Mouse (Mus musculus) ES-Bruce4 (cell line): ENCODE results near the gene Ypel3. TPM values are rescaled to one million over a fixed set of nuclear protein-coding genes. Genes with fewer than 3 reads are reported as not detected.

Experiments
- H3K27ac ChIP-seq: 2 replicates; pipeline ENCODE4 v1.5.1; 2012; ENCODE audit warnings: low read length, inconsistent platforms; ENCODE audit not compliant: insufficient read depth
- H3K27me3 ChIP-seq: 2 replicates; pipeline ENCODE4 v1.6.1; 2012; ENCODE audit warnings: mild to moderate bottlenecking, low read length, inconsistent platforms; ENCODE audit not compliant: control insufficient read depth, poor library complexity, insufficient read depth, severe bottlenecking
- H3K36me3 ChIP-seq: 2 replicates; pipeline ENCODE4 v1.6.1; 2012; ENCODE audit warnings: inconsistent platforms, mild to moderate bottlenecking, low read length, moderate library complexity; ENCODE audit not compliant: control insufficient read depth, poor library complexity, insufficient read depth, severe bottlenecking
- H3K4me1 ChIP-seq: one replicate; pipeline ENCODE4 v1.8.1; 2011; ENCODE audit warnings: low read length; ENCODE audit not compliant: control insufficient read depth, insufficient read depth
- H3K4me3 ChIP-seq: 2 replicates; pipeline ENCODE4 v1.5.1; 2011; ENCODE audit warnings: low read depth, mild to moderate bottlenecking, low read length
- H3K9ac ChIP-seq: 2 replicates; pipeline ENCODE4 v1.6.1; 2012; ENCODE audit warnings: low read depth, mild to moderate bottlenecking, inconsistent platforms; ENCODE audit not compliant: poor library complexity, severe bottlenecking
- H3K9me3 ChIP-seq: replicated peaks from 2 replicates; pipeline ENCODE4 v1.6.1; 2012; ENCODE audit warnings: mild to moderate bottlenecking, low read length, inconsistent platforms; ENCODE audit not compliant: control insufficient read depth, poor library complexity, insufficient read depth, severe bottlenecking
- CTCF ChIP-seq: IDR thresholded peaks from one replicate; pipeline ENCODE4 v1.8.1; 2011; ENCODE audit warnings: low read depth, low read length
- EP300 ChIP-seq: IDR thresholded peaks from 2 replicates; pipeline ENCODE4 v1.6.1; 2011; ENCODE audit warnings: low read depth, low read length; ENCODE audit not compliant: insufficient read depth
- POLR2A ChIP-seq: IDR thresholded peaks from one replicate; pipeline ENCODE4 v1.8.1; 2011; ENCODE audit warnings: low read length; ENCODE audit not compliant: insufficient read depth
- polyA plus RNA-seq: library from polyadenylated mRNA; stranded (reverse); fragments of >200 nt; gene quantifications from 2 replicates; pipeline ENCODE4 v1.2.4, GENCODE M21; 2011; ENCODE audit warnings: low read depth; ENCODE audit not compliant: missing spikeins, insufficient read depth, insufficient read length

Ypel3 gene
- polyA plus RNA-seq, 1 experiment = 56.8 TPM

DNA sequence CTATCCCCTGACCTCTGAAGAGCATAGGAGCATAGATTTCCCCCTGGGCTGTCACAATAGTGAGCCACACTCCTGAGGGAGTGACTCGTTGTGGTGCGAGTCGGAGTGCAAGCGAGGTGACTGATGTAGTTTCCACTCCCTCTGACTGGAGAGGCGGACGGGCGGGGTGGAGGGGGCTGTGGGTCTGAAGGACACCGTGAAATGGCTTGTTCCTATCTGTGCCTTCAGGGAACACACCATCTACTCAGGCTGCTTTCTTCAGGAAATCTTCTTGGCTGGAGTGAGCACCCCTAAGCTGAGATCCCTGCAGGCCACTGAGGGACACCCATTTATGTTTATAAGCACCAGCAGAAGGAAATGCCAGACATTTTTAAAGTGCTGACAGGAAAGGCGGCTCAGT, 46.0 kb downstream of the Ypel3 start:
- H3K27me3 ChIP-seq = no peaks in the 10 kb centered on the region
- H3K9me3 ChIP-seq = no peaks in the 10 kb centered on the region
- no peaks in the 10 kb centered on the region for H3K36me3 ChIP-seq
- peak overlapping the region; percentile 34 for H3K9ac ChIP-seq
- TF ChIP-seq EP300 = no peak
- no peak for TF ChIP-seq CTCF
- TF ChIP-seq POLR2A = no peak
- no peak overlapping the region for H3K27ac ChIP-seq
- H3K4me3 ChIP-seq = no peak overlapping the region
- peaks cover 10% of the 10 kb centered on the region for H3K4me1 ChIP-seq

DNA sequence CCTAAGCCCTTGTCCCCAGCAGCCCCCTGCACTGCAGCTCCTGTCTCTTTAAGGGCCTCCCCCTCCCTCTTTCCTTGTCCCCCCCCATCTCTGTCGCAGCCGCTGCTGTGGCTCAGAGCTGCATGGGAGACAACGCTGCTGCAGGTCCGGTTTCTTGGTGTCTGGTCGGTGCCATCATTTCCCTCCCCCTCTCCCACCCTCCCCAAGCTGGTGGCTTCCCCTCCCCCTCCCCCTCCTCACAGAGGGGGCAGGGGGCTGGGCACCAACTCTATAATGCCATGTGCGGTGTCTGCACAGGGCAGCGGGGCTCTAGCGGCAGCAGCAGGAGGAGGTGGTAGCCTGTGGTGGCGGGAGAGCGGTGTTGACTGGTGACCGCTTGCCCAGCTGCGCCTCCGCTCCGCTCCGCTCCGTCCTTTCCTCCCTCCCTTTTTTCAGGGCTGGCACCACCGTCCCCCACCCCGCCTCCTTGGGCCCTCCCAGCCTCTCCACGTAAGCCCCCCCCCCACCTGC, 46.5 kb downstream of the Ypel3 start:
- no peaks in the 10 kb centered on the region for H3K27me3 ChIP-seq
- H3K4me3 ChIP-seq = peak overlapping the region; percentile 56
- H3K4me1 ChIP-seq = peaks cover 10% of the 10 kb centered on the region
- H3K9ac ChIP-seq = peak overlapping the region; percentile 34
- H3K36me3 ChIP-seq = no peaks in the 10 kb centered on the region
- no peaks in the 10 kb centered on the region for H3K9me3 ChIP-seq
- TF ChIP-seq EP300 (no peak), POLR2A (no peak), CTCF (no peak)
- no peak overlapping the region for H3K27ac ChIP-seq

DNA sequence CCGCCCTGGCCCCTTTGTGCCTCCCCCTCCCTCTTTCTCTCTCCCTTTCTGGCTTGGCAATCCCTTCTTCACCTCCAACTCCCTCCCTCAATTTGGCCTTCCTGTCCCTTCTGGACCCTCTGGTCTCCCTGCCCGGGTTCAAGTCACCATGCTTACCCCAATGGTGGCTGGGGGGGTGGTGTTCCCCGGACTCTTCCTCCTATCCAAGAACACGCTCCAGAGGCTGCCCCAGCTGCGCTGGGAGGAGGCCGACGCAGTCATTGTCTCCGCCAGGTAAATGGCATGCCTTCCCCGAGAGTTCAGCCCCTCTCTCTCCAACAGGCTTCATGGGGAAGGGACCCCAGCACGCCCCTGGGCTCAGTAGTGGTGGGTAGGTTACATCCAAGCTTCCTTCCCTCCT, 47.2 kb downstream of the Ypel3 start:
- Histone ChIP-seq H3K36me3 (no peaks in the 10 kb centered on the region), H3K9me3 (no peaks in the 10 kb centered on the region), H3K4me1 (peaks cover 11% of the 10 kb centered on the region), H3K4me3 (peak overlapping the region; percentile 3), H3K27ac (no peak overlapping the region), H3K9ac (peak overlapping the region; percentile 34; the same call in 1 of the 2 replicates), H3K27me3 (no peaks in the 10 kb centered on the region)
- TF ChIP-seq CTCF (no peak), EP300 (no peak), POLR2A (no peak)

DNA sequence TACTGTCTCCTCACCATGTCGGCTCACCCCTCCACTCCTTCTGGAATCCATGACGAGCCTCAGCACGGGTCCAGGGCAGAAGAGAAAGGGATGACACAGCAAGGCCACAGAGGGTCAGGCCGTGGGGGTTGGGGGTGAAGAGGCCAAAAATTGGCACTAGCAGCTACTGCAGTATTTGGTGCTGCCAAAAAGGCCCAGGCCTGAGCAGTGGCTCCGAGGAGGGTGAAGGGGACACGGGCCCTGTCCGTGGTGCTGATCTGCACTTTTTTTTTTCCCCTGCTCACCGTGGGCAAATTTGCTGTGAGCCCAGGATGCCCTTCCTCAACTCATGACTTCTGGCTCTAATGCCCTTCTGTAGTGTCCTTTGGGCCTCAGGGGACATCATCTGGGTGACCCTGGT, 48.6 kb downstream of the Ypel3 start:
- no peaks in the 10 kb centered on the region for H3K9me3 ChIP-seq
- no peak overlapping the region for H3K9ac ChIP-seq
- no peak overlapping the region for H3K4me3 ChIP-seq
- TF ChIP-seq POLR2A = no peak
- no peak for TF ChIP-seq EP300
- TF ChIP-seq CTCF = no peak
- H3K27ac ChIP-seq = no peak overlapping the region
- no peaks in the 10 kb centered on the region for H3K36me3 ChIP-seq
- peaks cover 10% of the 10 kb centered on the region for H3K4me1 ChIP-seq
- no peaks in the 10 kb centered on the region for H3K27me3 ChIP-seq

DNA sequence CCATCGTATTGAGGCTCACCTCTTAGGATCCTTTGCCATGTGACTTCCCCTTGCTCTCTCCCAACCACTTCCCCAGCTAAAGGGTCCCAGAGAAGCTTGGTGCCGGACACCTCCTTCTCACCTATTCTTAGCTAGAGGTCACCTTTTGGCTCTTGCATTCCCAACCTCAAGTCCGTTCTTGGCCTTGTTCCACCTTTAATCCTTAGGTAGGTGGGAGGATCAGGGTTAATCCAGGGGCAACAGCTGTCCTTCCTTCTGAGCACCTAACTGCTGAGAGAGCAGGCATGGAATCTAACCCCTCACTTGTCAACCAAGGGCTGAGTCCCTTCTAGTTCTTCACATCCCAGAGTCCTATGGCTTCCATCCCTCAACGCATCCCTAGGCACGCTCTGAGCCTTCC, 49.2 kb downstream of the Ypel3 start:
- Histone ChIP-seq H3K9me3 (no peaks in the 10 kb centered on the region), H3K36me3 (no peaks in the 10 kb centered on the region), H3K9ac (no peak overlapping the region), H3K4me3 (no peak overlapping the region), H3K27me3 (no peaks in the 10 kb centered on the region), H3K4me1 (peaks cover 10% of the 10 kb centered on the region), H3K27ac (no peak overlapping the region)
- TF ChIP-seq CTCF (no peak), EP300 (no peak), POLR2A (no peak)

Other genes with a start within 250 kb of the Ypel3 start
- 348 and 363 TPM in 2 replicates for gene Eif3c, start 210.5 kb upstream of the Ypel3 start, polyA plus RNA-seq
- 2.0 and 2.4 TPM in 2 replicates for gene Apobr, start 192.0 kb upstream of the Ypel3 start, polyA plus RNA-seq
- gene Cln3, start 191.1 kb upstream of the Ypel3 start, polyA plus RNA-seq = 44.9 and 52.5 TPM in 2 replicates
- not detected in 2 replicates for gene Il27, start 182.0 kb upstream of the Ypel3 start, polyA plus RNA-seq
- gene Nupr1, start 146.1 kb upstream of the Ypel3 start, polyA plus RNA-seq = 13.6 and 14.1 TPM in 2 replicates
- 42.7 and 54.0 TPM in 2 replicates for gene Sgf29, start 127.6 kb upstream of the Ypel3 start, polyA plus RNA-seq
- gene Sult1a1, start 100.5 kb upstream of the Ypel3 start, polyA plus RNA-seq = not detected in 2 replicates
- 76.0 and 103 TPM in 2 replicates for gene Bola2, start 81.6 kb upstream of the Ypel3 start, polyA plus RNA-seq
- 16.6 and 17.4 TPM in 2 replicates for gene Slx1b, start 81.2 kb upstream of the Ypel3 start, polyA plus RNA-seq
- 4.9 and 5.9 TPM in 2 replicates for gene Coro1a, start 69.2 kb upstream of the Ypel3 start, polyA plus RNA-seq
- gene Mapk3, start 17.4 kb upstream of the Ypel3 start, polyA plus RNA-seq = 102 and 121 TPM in 2 replicates
- gene Gdpd3, start 10.6 kb upstream of the Ypel3 start, polyA plus RNA-seq = 1.8 and 3.6 TPM in 2 replicates
- 1.7 TPM in 2 replicates for gene Tbx6, start 4.5 kb downstream of the Ypel3 start, polyA plus RNA-seq
- gene Ppp4c, start 15.5 kb downstream of the Ypel3 start, polyA plus RNA-seq = 111 and 127 TPM in 2 replicates
- 2.7 and 4.2 TPM in 2 replicates for gene Fam57b, start 20.7 kb downstream of the Ypel3 start, polyA plus RNA-seq
- not detected in 2 replicates for gene 4930451I11Rik, start 54.7 kb downstream of the Ypel3 start, polyA plus RNA-seq
- gene Doc2a, start 70.5 kb downstream of the Ypel3 start, polyA plus RNA-seq = 3.2 and 3.3 TPM in 2 replicates
- 116 and 120 TPM in 2 replicates for gene Hirip3, start 85.0 kb downstream of the Ypel3 start, polyA plus RNA-seq
- gene Ino80e, start 85.4 kb downstream of the Ypel3 start, polyA plus RNA-seq = 104 and 118 TPM in 2 replicates
- gene Taok2, start 107.7 kb downstream of the Ypel3 start, polyA plus RNA-seq = 37.9 and 41.0 TPM in 2 replicates
- 16.3 and 17.2 TPM in 2 replicates for gene Tmem219, start 146.0 kb downstream of the Ypel3 start, polyA plus RNA-seq
- 25.5 and 26.8 TPM in 2 replicates for gene Kctd13, start 151.9 kb downstream of the Ypel3 start, polyA plus RNA-seq
- 0.36 and 0.41 TPM in 2 replicates for gene Asphd1, start 172.6 kb downstream of the Ypel3 start, polyA plus RNA-seq
- 1.4 and 1.9 TPM in 2 replicates for gene Sez6l2, start 173.6 kb downstream of the Ypel3 start, polyA plus RNA-seq
- 42.8 and 53.3 TPM in 2 replicates for gene Cdipt, start 199.0 kb downstream of the Ypel3 start, polyA plus RNA-seq
- 1.4 and 2.4 TPM in 2 replicates for gene Cdiptos, start 199.1 kb downstream of the Ypel3 start, polyA plus RNA-seq
- 17.9 and 18.8 TPM in 2 replicates for gene Mvp, start 237.7 kb downstream of the Ypel3 start, polyA plus RNA-seq
- 22.1 and 26.6 TPM in 2 replicates for gene Pagr1b, start 239.5 kb downstream of the Ypel3 start, polyA plus RNA-seq
- 12.7 and 27.9 TPM in 2 replicates for gene Pagr1a, start 240.4 kb downstream of the Ypel3 start, polyA plus RNA-seq
- gene Gm42742, start 244.1 kb downstream of the Ypel3 start, polyA plus RNA-seq = 2.2 and 23.9 TPM in 2 replicates
- gene Prrt2, start 244.3 kb downstream of the Ypel3 start, polyA plus RNA-seq = 3.5 and 6.7 TPM in 2 replicates